Mouse (Mus musculus) C2C12 (cell line): Measurements from ENCODE around the gene Syk.

Experiments used
- CTCF ChIP-seq: IDR thresholded peaks from one replicate; pipeline ENCODE4 v1.5.1; 2011; ENCODE audit not compliant: control insufficient read depth, insufficient read depth, insufficient read length
- MAX ChIP-seq: IDR thresholded peaks from one replicate; pipeline ENCODE4 v1.6.1; 2011; ENCODE audit warnings: mild to moderate bottlenecking, control low read depth
- MYOG ChIP-seq: IDR thresholded peaks from one replicate; pipeline ENCODE4 v1.6.1; 2011; ENCODE audit not compliant: control insufficient read depth, insufficient read length; ENCODE audit errors: extremely low read depth
- USF1 ChIP-seq: IDR thresholded peaks from one replicate; pipeline ENCODE4 v1.6.1; 2011; ENCODE audit warnings: low read depth, mild to moderate bottlenecking, control low read depth, moderate library complexity

- TF ChIP-seq MYOG, result no peak
- TF ChIP-seq CTCF, result no peak
- no peak for TF ChIP-seq USF1
- TF ChIP-seq MAX, result no peak
Observed at GRCm38 (mm10) chr13:52587761-52588160, 4.8 kb downstream of the Syk start.
